Mouse (Mus musculus) liver, embryonic 15.5 days (tissue): ENCODE measurements around the gene Itgal. TPM values are rescaled to one million over a fixed set of nuclear protein-coding genes. Genes with fewer than 3 reads are reported as not detected.
"Not testable (repeated sequence)": the region's sequence is repeated elsewhere in the genome, so short reads cannot be mapped to it uniquely, and the experiment has no call there.

Experiments
- ATAC-seq: fragments of 200-750 bp; cut with Nextera tagmentation; 2 replicates; pipeline ENCODE4 v1.8.0; 2017; ENCODE audit warnings: moderate number of reproducible peaks, mild to moderate bottlenecking, moderate library complexity; ENCODE audit not compliant: insufficient read depth
- H3K27ac ChIP-seq: fragments of 300-500 bp; sonication (generic); replicated peaks from 2 replicates; pipeline ENCODE4 v1.5.1; 2015; ENCODE audit warnings: mild to moderate bottlenecking, inconsistent platforms
- H3K27me3 ChIP-seq: fragments of 300-500 bp; sonication (generic); 2 replicates; pipeline ENCODE4 v1.6.1; 2015; ENCODE audit warnings: mild to moderate bottlenecking, inconsistent platforms
- H3K36me3 ChIP-seq: fragments of 300-500 bp; sonication (generic); replicated peaks from 2 replicates; pipeline ENCODE4 v1.6.1; 2015; ENCODE audit warnings: moderate library complexity, mild to moderate bottlenecking, inconsistent platforms
- H3K4me1 ChIP-seq: fragments of 300-500 bp; sonication (generic); replicated peaks from 2 replicates; pipeline ENCODE4 v1.6.1; 2015; ENCODE audit warnings: inconsistent platforms
- H3K4me2 ChIP-seq: fragments of 300-500 bp; sonication (generic); 2 replicates; pipeline ENCODE4 v1.6.1; 2015; ENCODE audit warnings: moderate library complexity, mild to moderate bottlenecking, inconsistent platforms
- H3K4me3 ChIP-seq: fragments of 300-500 bp; sonication (generic); replicated peaks from 2 replicates; pipeline ENCODE4 v1.5.1; 2015; ENCODE audit warnings: mild to moderate bottlenecking, inconsistent platforms
- H3K9ac ChIP-seq: fragments of 300-500 bp; sonication (generic); 2 replicates; pipeline ENCODE4 v1.6.1; 2015; ENCODE audit warnings: moderate library complexity, mild to moderate bottlenecking, inconsistent platforms
- H3K9me3 ChIP-seq: fragments of 300-500 bp; sonication (generic); replicated peaks from 2 replicates; pipeline ENCODE4 v1.6.1; 2016; ENCODE audit warnings: inconsistent platforms
- WGBS: fragments of 180-500 bp; shearing (Covaris S2); methylation state at CpG from one replicate; pipeline ENCODE4 v1.1.7; 2015; ENCODE audit warnings: mixed read lengths; ENCODE audit not compliant: insufficient replicate concordance; 5-methylcytosine and 5-hydroxymethylcytosine counted together
- polyA plus RNA-seq: library from polyadenylated mRNA; unstranded; fragments of >200 nt; fragmentation: Nextera tagmentation; extraction: Ambion mirVana; gene quantifications from 2 replicates; pipeline ENCODE4 v1.2.1, GENCODE M21; 2015

Itgal gene
- polyA plus RNA-seq, 1 experiment from 2014 or later = 6.2 TPM

DNA sequence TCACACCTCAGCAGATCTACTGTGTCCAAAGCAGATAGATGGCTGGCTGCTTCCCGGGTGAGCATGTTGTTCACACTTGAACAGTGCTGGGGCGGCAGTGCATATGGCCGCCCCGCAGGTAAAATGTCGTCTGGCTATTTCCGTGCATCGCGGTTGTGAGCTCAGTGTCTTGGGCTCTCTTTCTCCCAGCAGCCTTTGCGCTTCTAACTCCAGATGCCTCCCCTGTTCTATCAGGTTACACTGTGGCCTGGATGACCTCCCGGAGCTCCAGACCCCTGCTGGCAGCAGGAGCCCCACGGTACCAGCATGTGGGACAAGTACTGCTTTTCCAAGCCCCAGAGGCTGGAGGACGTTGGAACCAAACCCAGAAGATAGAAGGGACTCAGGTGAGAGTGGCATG is 13.9 kb downstream of the Itgal start:
- WGBS = 77% methylated on average over 12 of the region's 12 CpGs

DNA sequence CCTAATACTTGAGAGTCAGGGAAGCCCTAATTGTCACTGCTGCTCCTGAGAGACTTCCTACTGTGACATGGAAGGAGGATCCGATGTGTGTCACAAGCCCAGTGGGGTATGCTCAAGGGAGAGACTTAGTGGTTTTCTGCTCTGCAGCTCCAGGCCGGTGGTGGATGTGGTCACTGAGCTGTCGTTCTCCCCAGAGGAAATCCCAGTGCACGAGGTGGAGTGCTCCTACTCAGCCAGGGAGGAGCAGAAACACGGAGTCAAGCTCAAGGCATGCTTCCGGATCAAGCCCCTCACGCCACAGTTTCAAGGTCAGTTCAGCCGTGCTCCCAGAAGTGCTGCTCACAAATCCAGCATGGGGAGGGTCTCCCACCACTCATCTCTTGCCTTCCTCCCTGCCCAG is 17.9 kb downstream of the Itgal start:
- no peak overlapping the region for H3K27ac ChIP-seq
- 0 out of 2 replicates have a peak, but pooled peaks cover 6% of the 10 kb centered on the region for H3K36me3 ChIP-seq
- no peak overlapping the region for H3K4me3 ChIP-seq
- H3K4me2 ChIP-seq = no peak overlapping the region
- WGBS = 40% methylated on average over 8 of the region's 8 CpGs
- H3K4me1 ChIP-seq = no peaks in the 10 kb centered on the region
- no peaks in the 10 kb centered on the region for H3K27me3 ChIP-seq
- ATAC-seq = no peak
- no peaks in the 10 kb centered on the region for H3K9me3 ChIP-seq
- no peak overlapping the region for H3K9ac ChIP-seq

More for the DNA sequence above, 13.9 kb downstream of the Itgal start:
- Histone ChIP-seq H3K9ac (no peak overlapping the region), H3K9me3 (no peaks in the 10 kb centered on the region), H3K36me3 (0 out of 2 replicates have a peak, but pooled peaks cover 6% of the 10 kb centered on the region), H3K4me1 (peaks cover 3% of the 10 kb centered on the region; the same call in 1 of the 2 replicates), H3K27ac (no peak overlapping the region), H3K4me3 (no peak overlapping the region), H3K4me2 (no peak overlapping the region), H3K27me3 (no peaks in the 10 kb centered on the region)
- no peak for ATAC-seq

DNA sequence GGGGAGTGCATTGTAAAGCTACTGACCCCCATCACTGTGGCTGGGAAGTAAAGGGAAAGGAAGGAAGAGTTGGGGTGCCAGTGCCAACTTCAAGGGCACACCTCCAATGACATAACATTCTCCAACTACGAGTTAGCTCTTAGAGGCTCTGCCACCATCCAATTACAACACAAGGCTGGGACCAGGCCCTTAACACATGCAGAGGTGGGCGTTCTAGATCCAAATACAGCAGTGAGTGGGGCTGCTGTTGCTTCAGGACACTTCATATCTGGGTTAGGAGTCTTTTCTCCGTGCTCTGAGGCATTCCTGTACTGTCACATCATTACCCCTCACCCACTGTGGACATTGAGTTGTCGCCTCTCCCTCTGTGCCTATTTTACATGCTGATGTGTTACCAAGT is 25.0 kb downstream of the Itgal start:
- Histone ChIP-seq H3K27ac (no peak overlapping the region), H3K4me2 (no peak overlapping the region), H3K9ac (no peak overlapping the region), H3K36me3 (no peaks in the 10 kb centered on the region), H3K27me3 (no peaks in the 10 kb centered on the region), H3K9me3 (no peaks in the 10 kb centered on the region), H3K4me1 (no peaks in the 10 kb centered on the region), H3K4me3 (no peak overlapping the region)
- no peak for ATAC-seq
- WGBS = 59% methylated on average over 4 of the region's 4 CpGs

- 46% methylated on average over 5 of the region's 5 CpGs for WGBS
- no peaks in the 10 kb centered on the region for H3K9me3 ChIP-seq
Measured at GRCm38 (mm10) chr7:127322085-127322484, 26.0 kb downstream of the Itgal start.

DNA sequence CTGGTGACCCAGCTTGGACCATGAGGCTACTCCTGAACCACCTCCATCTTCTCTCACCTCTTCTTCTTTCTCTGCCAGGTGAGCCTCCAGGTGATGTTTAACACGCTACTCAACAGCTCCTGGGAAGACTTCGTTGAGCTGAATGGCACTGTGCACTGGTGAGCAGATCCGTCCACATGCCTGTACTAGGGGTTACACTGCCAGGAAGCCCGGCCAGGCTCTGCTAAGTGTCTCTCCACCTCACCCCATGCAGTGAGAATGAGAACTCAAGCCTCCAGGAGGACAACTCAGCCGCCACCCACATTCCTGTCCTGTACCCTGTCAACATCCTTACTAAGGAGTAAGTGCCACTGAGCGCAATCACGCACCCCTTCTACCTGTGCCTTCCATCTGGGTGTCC is 28.9 kb downstream of the Itgal start:
- no peak overlapping the region for H3K9ac ChIP-seq
- no peak overlapping the region for H3K4me3 ChIP-seq
- no peak for ATAC-seq
- H3K27me3 ChIP-seq = no peaks in the 10 kb centered on the region
- H3K36me3 ChIP-seq = no peaks in the 10 kb centered on the region
- no peaks in the 10 kb centered on the region for H3K9me3 ChIP-seq
- WGBS = 64% methylated on average over 7 of the region's 7 CpGs
- no peak overlapping the region for H3K27ac ChIP-seq
- H3K4me2 ChIP-seq = no peak overlapping the region
- no peaks in the 10 kb centered on the region for H3K4me1 ChIP-seq

More at GRCm38 (mm10) chr7:127322085-127322484, 26.0 kb downstream of the Itgal start:
- Histone ChIP-seq H3K4me2 (no peak overlapping the region), H3K27ac (no peak overlapping the region), H3K27me3 (no peaks in the 10 kb centered on the region), H3K4me3 (no peak overlapping the region), H3K4me1 (no peaks in the 10 kb centered on the region), H3K36me3 (no peaks in the 10 kb centered on the region), H3K9ac (no peak overlapping the region)
- ATAC-seq = no peak

DNA sequence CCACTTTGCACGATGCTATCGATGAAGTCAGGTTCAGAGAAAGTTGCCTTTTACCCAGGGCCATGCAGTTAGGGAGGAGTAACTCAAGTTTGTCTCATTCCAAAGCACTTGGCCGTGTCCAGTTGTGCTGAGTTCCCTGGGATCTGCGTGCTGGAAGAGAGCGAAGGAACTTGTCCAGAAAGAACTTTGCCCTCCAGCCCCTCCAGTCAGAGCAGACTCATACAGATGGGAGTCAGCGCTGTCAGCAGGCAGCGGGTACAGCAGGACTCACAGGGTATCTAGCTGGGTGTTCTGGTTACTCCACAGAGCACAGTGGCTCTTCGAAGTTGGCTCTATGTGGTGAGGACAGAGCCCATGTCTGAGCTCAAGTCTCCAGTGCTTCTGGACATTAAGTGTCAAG is 29.5 kb downstream of the Itgal start:
- no peaks in the 10 kb centered on the region for H3K27me3 ChIP-seq
- no peaks in the 10 kb centered on the region for H3K9me3 ChIP-seq
- H3K4me3 ChIP-seq = no peak overlapping the region
- no peak for ATAC-seq
- H3K4me2 ChIP-seq = no peak overlapping the region
- no peaks in the 10 kb centered on the region for H3K4me1 ChIP-seq
- H3K27ac ChIP-seq = no peak overlapping the region
- 71% methylated on average over 8 of the region's 8 CpGs for WGBS
- no peaks in the 10 kb centered on the region for H3K36me3 ChIP-seq
- no peak overlapping the region for H3K9ac ChIP-seq

- no peaks in the 10 kb centered on the region for H3K27me3 ChIP-seq
- 65% methylated on average over 2 of the region's 2 CpGs for WGBS
- no peaks in the 10 kb centered on the region for H3K36me3 ChIP-seq
- no peak overlapping the region for H3K4me2 ChIP-seq
- H3K4me3 ChIP-seq = no peak overlapping the region
- no peak overlapping the region for H3K9ac ChIP-seq
- no peaks in the 10 kb centered on the region for H3K9me3 ChIP-seq
- H3K4me1 ChIP-seq = no peaks in the 10 kb centered on the region
- H3K27ac ChIP-seq = no peak overlapping the region
- no peak for ATAC-seq
Measured at GRCm38 (mm10) chr7:127326685-127327084, 30.6 kb downstream of the Itgal start.

DNA sequence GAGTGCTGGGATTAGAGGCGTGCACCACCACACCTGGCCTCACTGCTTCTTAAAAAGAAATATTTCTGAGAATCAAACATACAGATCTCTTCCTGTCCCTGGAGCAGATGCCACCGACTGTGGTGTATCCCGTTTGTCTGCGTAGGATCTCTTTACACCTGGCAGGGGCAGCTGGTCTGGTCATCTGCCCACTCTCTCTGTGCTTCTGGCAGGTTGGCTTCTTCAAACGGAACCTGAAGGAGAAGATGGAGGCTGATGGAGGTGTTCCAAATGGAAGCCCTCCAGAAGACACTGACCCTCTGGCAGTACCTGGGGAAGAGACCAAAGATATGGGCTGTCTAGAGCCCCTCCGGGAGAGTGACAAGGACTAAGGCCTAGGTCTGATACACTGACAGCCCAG is 37.2 kb downstream of the Itgal start:
- no peak overlapping the region for H3K9ac ChIP-seq
- 68% methylated on average over 6 of the region's 6 CpGs for WGBS
- no peak overlapping the region for H3K4me2 ChIP-seq
- H3K27ac ChIP-seq = no peak overlapping the region
- no peak for ATAC-seq
- no peaks in the 10 kb centered on the region for H3K9me3 ChIP-seq
- no peaks in the 10 kb centered on the region for H3K4me1 ChIP-seq
- H3K27me3 ChIP-seq = no peaks in the 10 kb centered on the region
- no peaks in the 10 kb centered on the region for H3K36me3 ChIP-seq
- H3K4me3 ChIP-seq = no peak overlapping the region

DNA sequence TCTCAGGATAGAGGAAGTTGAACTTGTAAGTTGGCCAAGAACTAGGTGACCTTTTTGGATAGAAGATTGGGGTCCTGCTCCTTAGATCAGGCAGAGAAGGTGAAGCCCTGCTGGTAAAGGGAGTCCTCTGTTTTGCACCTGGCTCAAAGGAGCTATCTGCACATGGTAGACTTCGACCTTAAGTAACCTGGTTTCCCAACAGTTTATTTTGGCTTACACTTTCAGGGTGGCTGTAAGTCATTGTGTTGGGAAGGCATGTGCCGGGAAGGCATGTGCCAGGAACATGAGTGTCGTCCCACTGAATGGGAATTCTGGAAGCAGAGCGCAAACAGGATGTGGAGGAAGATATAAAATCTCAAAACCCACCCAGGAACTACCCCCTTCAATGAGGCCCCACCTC is 39.5 kb downstream of the Itgal start:
- Histone ChIP-seq H3K9me3 (no peaks in the 10 kb centered on the region), H3K4me3 (no peak overlapping the region), H3K4me2 (no peak overlapping the region), H3K36me3 (no peaks in the 10 kb centered on the region), H3K4me1 (no peaks in the 10 kb centered on the region), H3K27ac (no peak overlapping the region), H3K27me3 (no peaks in the 10 kb centered on the region), H3K9ac (no peak overlapping the region)
- WGBS = 71% methylated on average over 4 of the region's 4 CpGs
- no peak for ATAC-seq

DNA sequence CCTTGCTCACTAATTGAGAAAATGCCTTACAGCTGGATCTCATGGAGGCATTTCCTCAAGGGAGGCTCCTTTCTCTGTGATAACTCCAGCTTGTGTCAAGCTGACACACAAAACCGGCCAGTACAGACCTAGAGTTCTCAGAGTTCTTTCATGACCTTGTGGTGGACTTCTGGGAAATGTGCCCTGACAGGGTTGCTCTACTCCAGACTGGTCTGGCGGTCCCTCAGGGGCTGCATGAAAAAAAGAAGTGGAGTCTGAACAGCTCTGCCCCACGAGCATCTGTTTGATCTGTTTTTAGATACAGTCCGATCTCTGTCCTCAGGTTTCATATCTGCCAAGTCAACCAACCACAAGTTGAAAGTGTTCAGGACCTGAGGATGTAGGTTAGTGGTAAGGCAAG is 41.6 kb downstream of the Itgal start:
- H3K9ac ChIP-seq = no peak overlapping the region
- no peak overlapping the region for H3K27ac ChIP-seq
- no peaks in the 10 kb centered on the region for H3K27me3 ChIP-seq
- 0 out of 2 replicates have a peak, but pooled peaks cover 4% of the 10 kb centered on the region for H3K36me3 ChIP-seq
- ATAC-seq = no peak
- H3K4me2 ChIP-seq = no peak overlapping the region
- H3K4me3 ChIP-seq = no peak overlapping the region
- no peaks in the 10 kb centered on the region for H3K9me3 ChIP-seq
- 0 out of 2 replicates have a peak, but pooled peaks cover 8% of the 10 kb centered on the region for H3K4me1 ChIP-seq
- 32% methylated on average over 4 of the region's 4 CpGs for WGBS

GRCm38 (mm10) chr7:127341356-127341755 is 45.3 kb downstream of the Itgal start:
- Histone ChIP-seq H3K36me3 (peaks cover 15% of the 10 kb centered on the region; the same call in 1 of the 2 replicates), H3K4me2 (no peak overlapping the region), H3K9ac (no peak overlapping the region), H3K4me3 (no peak overlapping the region), H3K27ac (no peak overlapping the region), H3K9me3 (no peaks in the 10 kb centered on the region), H3K27me3 (no peaks in the 10 kb centered on the region; the same call in 1 of the 2 replicates), H3K4me1 (peaks cover 43% of the 10 kb centered on the region)
- ATAC-seq = no peak
- WGBS = 81% methylated on average over 8 of the region's 8 CpGs

- ATAC-seq, H3K9me3 ChIP-seq, H3K27ac ChIP-seq, H3K27me3 ChIP-seq, H3K4me3 ChIP-seq, H3K4me2 ChIP-seq, H3K9ac ChIP-seq: not testable (repeated sequence)
- WGBS = 65% methylated on average over 6 of the region's 6 CpGs
- Histone ChIP-seq H3K36me3 (peaks cover 15% of the 10 kb centered on the region; the same call in 1 of the 2 replicates), H3K4me1 (peaks cover 48% of the 10 kb centered on the region)
Measured at GRCm38 (mm10) chr7:127341861-127342260, 45.8 kb downstream of the Itgal start.
